Mouse (Mus musculus) regulatory T cell (primary cell): ENCODE measurements at regions not wholly inside any gene's neighbourhood (a gene's known extent, or its start where the extent isn't known, plus 50 kb on each side); places are given as distances from the start of the nearest gene placed in this dataset.

ENCODE experiments used
- in situ Hi-C: fragments of 300-600 bp; cut with MboI, MseI; formaldehyde crosslinking; loops from one replicate; pipeline ENCODE4 v1.15.1; 2025; ENCODE audit warnings: high pct_unique_total_duplicates

DNA sequence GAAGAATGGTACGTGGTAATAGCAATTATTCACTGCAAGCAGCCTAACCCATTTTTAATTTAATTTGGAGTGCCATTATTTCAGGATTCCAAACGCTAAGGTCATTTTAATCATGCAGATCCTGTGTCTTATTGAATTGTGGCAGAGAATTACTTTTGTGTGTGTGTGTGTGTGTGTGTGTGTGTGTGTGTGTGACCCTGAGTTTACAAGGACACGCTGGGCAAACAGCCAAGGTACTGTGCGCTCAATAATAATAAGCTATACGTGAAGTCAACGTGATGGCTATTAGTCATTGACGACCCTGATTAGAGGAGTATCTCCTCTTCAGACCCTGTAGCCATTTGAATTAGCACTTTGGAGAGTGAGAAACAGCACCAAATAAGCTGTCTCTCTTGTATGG lies 144.1 kb downstream of the Klf7 start:
- in situ Hi-C loops: no loop called here

GRCm38 (mm10) chr1:63977302-63977888 lies 144.7 kb downstream of the Klf7 start:
- in situ Hi-C loops: no loop called here

- in situ Hi-C loops: no loop called here
Observed at GRCm38 (mm10) chr1:63976862-63977261, 145.2 kb downstream of the Klf7 start.

GRCm38 (mm10) chr1:63967849-63968248 lies 154.2 kb downstream of the Klf7 start:
- in situ Hi-C loops: no loop called here

DNA sequence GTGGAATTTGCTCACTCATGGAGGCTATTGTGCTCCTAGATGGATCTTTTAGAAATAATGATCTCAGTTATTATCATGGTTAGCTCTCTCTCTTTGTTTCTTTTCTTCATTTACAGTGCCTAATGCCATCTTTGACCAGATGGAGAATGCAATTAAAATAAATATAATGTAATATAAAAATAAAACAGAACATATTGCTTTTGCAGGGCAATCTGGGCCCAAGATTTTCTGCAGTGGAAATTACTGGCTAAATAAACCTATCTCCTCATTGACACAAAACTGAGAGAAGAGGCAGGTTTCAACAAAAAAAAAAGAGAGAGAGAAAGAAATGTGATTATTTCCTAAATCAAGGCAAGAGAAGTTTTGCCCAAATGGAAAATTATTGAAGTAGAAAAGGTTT lies 156.6 kb downstream of the Klf7 start:
- in situ Hi-C loops: no loop called here

DNA sequence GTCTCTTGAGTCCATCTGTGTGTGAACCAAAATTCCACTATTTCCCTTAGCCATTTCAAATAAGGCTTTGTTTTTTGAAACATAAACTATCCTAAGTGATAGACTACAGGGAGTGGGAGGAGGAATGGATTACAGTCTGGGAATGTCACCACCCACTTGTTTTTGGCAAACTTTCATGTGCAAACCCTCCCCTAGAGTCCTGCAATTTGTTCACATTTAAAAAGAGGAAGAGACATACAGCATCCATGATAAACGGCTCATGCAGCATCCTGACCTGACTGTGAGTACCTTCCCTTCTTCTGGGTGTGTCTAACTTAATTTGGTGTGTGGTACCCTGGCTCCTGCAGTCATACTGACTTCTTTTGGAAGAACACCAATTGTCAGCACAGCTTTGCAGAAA lies 157.6 kb downstream of the Klf7 start:
- in situ Hi-C loops: no loop called here

- in situ Hi-C loops: no loop called here
Observed at GRCm38 (mm10) chr1:63955701-63956355, 166.3 kb downstream of the Klf7 start.

GRCm38 (mm10) chr1:63954876-63955513 lies 167.1 kb downstream of the Klf7 start:
- in situ Hi-C loops: loop anchor here (5.0 kb wide), 1 partner anchor 492 kb away; no protein-coding TSS in a partner anchor

DNA sequence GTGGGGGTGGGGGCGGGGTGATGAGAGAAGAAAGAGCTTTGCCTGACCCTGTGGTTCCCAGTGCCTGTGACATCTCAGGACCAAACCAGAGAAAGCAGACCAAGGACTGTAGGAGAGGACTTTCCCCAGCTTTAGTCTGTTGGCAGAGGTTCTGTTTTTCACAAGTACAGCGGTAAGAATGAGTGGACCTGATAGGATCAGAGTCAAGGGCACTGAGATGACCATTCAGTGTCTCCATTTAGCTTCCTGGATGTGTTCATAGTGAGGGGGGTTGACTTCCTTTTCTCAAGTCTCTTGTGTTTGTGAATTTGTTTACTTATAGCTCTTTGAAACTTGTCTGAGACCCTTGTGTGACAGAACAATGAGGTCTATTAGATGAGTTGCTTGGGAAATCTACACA lies 167.9 kb downstream of the Klf7 start:
- in situ Hi-C loops: loop anchor here (5.0 kb wide), 1 partner anchor 493 kb away; no protein-coding TSS in a partner anchor

GRCm38 (mm10) chr1:63953229-63953883 lies 168.7 kb downstream of the Klf7 start:
- in situ Hi-C loops: loop anchor here (5.0 kb wide), 1 partner anchor 494 kb away; no protein-coding TSS in a partner anchor

GRCm38 (mm10) chr1:63951663-63952062 lies 170.4 kb downstream of the Klf7 start:
- in situ Hi-C loops: loop anchor here (5.0 kb wide), 1 partner anchor 496 kb away; no protein-coding TSS in a partner anchor

- in situ Hi-C loops: no loop called here
Observed at GRCm38 (mm10) chr1:63947278-63947677, 174.8 kb downstream of the Klf7 start.

DNA sequence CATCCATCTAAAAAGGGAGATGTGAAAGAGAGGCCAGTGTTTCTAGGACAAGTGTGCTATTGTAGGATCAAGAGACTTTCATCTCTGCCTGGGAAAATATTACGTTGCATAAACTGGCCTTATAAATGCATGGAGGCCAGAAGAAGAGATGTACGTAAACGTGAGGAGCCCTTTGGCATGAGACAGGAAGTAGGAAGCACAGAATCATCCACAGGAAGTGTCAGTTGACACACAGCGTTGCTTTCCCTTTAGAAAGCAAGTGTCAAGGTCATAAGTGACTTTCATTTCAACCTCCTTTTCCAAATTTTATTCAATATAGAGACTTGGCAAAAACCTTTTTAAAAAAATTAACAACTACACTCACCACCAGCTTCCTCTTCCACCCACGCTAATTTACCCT lies 175.2 kb downstream of the Klf7 start:
- in situ Hi-C loops: no loop called here

DNA sequence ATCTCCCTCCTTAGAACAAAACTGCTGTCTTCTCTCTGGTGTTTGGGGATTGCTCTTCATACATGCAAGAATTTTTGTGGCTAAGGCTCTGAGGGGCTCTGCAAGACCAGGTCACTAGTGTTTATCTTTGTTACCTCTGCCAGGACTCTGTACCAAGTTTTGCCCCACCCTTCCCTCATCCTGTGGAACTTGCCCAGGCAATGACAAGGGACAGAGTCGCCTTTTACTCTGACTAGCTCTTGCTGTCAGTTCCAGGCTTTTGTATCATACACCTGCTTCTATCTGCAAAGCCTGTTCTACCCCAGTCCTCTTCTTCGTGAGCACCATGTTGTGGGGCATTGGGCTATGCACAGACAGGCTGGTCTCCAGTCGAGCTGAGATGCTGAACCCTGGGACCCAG lies 175.7 kb upstream of the 4933402D24Rik start:
- in situ Hi-C loops: no loop called here

DNA sequence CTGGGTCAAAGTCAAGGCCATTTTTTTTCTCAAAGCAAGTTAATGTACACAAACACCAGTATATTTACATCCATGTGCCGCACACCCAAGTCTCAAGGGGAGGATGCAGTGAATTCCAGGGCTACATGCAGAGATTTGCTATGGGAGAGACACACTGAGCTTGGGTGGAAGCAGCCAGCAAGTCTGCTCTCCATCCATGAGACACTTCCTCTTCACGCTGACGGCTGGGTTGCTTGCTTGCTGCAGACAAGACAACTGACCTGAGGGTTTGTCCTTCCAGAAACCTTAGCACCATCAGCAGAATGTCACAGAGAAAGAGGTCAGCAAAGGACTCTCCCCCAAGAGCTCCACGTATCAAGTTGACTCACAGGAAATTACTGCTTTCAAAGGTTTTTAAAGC lies 169.3 kb upstream of the 4933402D24Rik start:
- in situ Hi-C loops: no loop called here

GRCm38 (mm10) chr1:63937480-63937879 lies 168.4 kb upstream of the 4933402D24Rik start:
- in situ Hi-C loops: no loop called here

DNA sequence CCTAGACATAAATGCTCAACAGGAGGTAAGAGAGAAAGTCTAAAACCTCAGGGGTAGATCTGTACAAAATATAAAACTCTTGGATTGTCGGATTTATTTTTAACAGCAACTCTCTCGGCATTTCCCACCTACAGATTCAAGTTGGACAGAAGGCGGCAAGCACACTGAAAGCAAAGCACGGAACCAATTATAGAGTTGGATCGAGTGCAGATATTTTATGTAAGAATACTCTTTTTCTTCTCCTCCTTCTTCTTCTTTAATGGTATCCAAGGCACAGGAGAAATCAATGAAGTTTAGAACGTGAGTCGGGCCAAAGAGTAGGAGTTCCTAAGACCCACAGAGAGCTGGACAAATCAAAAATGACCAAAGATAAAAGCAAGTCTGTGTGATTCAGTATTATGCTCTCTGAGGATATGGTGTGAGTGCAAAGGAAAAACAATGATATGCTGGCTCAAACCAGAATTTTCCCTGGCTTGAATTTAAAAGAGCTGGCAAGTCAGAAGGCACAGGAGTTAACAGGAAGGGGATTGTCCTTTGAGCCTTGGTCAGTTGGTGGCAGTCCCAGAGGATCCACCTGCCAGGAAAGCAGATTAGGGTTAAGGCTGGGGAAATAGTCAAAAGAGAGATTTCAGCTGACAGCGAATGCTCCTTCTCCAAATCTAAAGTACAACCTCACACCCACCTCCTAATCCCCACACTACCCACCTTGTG lies 165.7 kb upstream of the 4933402D24Rik start:
- in situ Hi-C loops: no loop called here

GRCm38 (mm10) chr1:63932484-63932883 lies 163.4 kb upstream of the 4933402D24Rik start:
- in situ Hi-C loops: no loop called here

DNA sequence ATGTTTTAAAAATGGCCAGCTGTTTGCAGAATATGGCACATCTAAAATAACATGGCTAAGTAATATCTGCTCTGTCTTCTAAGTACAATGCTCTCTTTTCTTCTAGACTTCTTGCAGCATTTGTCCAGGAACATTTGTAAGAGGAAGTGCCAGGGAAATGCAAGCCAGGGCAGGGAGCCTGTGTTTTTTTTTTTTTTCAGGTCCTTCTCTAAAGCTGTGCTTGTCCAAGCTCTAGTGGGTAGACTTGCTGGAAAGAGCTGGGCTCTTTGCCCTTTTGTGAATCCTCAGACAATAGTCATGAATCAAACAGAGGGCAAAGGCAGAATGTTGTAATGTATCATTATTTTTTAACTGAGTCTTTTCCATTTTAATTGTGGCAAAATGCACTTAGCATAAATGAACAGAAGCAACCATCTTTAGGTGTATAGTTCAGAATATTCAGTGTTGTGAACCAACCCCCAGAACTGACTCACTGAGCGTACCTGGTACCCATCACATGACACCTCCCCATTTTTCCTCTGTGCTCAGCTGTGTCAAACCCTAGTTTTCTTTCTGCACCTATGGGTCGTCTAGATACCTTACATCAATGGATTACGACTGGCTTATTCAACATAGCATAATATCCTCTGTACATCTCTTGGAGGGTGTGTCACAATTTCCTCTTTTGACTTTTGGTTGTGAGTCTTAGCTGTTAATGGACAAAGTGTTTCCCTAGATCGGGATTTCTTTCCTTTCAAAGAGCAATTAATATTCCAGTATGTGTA lies 160.5 kb upstream of the 4933402D24Rik start:
- in situ Hi-C loops: no loop called here

DNA sequence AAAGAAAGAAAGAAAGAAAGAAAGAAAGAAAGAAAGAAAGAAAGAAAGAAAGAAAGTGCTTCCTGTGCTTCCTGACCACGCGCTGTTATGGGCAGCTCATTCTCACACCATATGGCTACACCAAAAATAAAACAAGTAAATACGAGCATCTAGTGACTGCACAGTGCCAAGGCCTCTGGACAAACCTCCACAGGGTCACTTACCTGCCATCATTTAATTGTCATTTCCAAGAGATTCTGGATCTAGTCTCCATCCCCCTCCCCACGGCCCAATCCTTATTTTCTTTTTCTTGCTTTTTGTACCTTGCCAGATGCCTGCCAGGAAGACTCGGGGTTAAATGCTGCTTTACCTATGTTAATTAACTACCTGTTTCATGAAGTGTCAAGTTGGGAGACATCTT lies 159.8 kb upstream of the 4933402D24Rik start:
- in situ Hi-C loops: no loop called here

DNA sequence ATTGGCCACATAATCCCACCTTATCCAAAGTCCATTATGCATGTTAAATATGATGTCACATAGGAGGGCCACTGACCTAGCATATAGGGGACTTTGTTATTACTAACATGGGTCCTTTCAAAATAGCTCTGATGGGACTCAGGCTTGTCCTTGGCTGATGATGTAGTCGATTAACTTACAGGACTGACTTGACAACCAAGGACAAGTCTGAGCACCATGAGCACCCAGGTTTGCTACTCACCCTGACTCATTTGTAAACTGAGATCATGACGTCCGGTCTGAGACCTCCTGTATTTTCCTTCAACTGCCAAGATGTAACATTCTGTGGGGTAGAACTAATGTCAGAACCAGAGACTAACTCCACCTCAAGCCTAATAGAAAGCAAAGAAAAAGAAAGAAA lies 159.3 kb upstream of the 4933402D24Rik start:
- in situ Hi-C loops: no loop called here
